Mouse (Mus musculus) liver, adult 2 months (tissue): ENCODE measurements around the gene Dcst1. TPM values are rescaled to one million over a fixed set of nuclear protein-coding genes. Genes with fewer than 3 reads are reported as not detected.

ENCODE experiments used
- DNase-seq: peaks from one replicate; pipeline ENCODE4 v3.0.0-alpha.2; 2011; ENCODE audit warnings: low read depth, low spot score; ENCODE audit errors: extremely low read depth
- H3K27ac ChIP-seq: fragments of 200-500 bp; replicated peaks from 2 replicates; pipeline ENCODE4 v1.5.1; 2012; ENCODE audit warnings: low read depth, mild to moderate bottlenecking, control low read depth, inconsistent platforms, low read length; ENCODE audit not compliant: insufficient read depth
- H3K27me3 ChIP-seq: fragments of 200-500 bp; 2 replicates; pipeline ENCODE4 v1.6.1; 2012; ENCODE audit warnings: mild to moderate bottlenecking, moderate library complexity, low read length, inconsistent platforms; ENCODE audit not compliant: control insufficient read depth, insufficient read depth
- H3K36me3 ChIP-seq: fragments of 200-500 bp; 2 replicates; pipeline ENCODE4 v1.6.1; 2012; ENCODE audit warnings: low read length, inconsistent platforms; ENCODE audit not compliant: control insufficient read depth, insufficient read depth
- H3K4me1 ChIP-seq: fragments of 200-500 bp; 2 replicates; pipeline ENCODE4 v1.6.1; 2011; ENCODE audit warnings: low read length; ENCODE audit not compliant: control insufficient read depth, insufficient read depth
- H3K4me3 ChIP-seq: fragments of 200-500 bp; 2 replicates; pipeline ENCODE4 v1.5.1; 2011; ENCODE audit warnings: low read depth, mild to moderate bottlenecking, control low read depth, low read length, moderate library complexity; ENCODE audit not compliant: insufficient read depth
- H3K79me2 ChIP-seq: fragments of 200-500 bp; 2 replicates; pipeline ENCODE4 v1.6.1; 2012; ENCODE audit warnings: inconsistent platforms, mild to moderate bottlenecking, low read length, moderate library complexity; ENCODE audit not compliant: control insufficient read depth, insufficient read depth
- H3K9ac ChIP-seq: fragments of 200-500 bp; 2 replicates; pipeline ENCODE4 v1.6.1; 2012; ENCODE audit warnings: low read depth, mild to moderate bottlenecking, control low read depth, inconsistent platforms, low read length
- CTCF ChIP-seq: fragments of 200-500 bp; IDR thresholded peaks from 2 replicates; pipeline ENCODE4 v1.5.1; 2011; ENCODE audit warnings: low read depth, low read length, control low read depth
- POLR2A ChIP-seq: fragments of 200-500 bp; IDR thresholded peaks from 2 replicates; pipeline ENCODE4 v1.6.1; 2011; ENCODE audit warnings: low read length, control low read depth; ENCODE audit not compliant: insufficient read depth; ENCODE audit errors: extremely low read depth
- WGBS: fragments of 180-500 bp; shearing (Covaris S2); methylation state at CpG from one replicate; pipeline ENCODE4 v1.1.7; 2018; 5-methylcytosine and 5-hydroxymethylcytosine counted together
- polyA plus RNA-seq: library from polyadenylated mRNA; depleted of rRNA; stranded (reverse); fragments of >200 nt; gene quantifications from 2 replicates; pipeline ENCODE4 v1.2.3, GENCODE M21; 2012
- total RNA-seq: library from RNA; depleted of rRNA; stranded (reverse); fragments of >200 nt; gene quantifications from 2 replicates; pipeline ENCODE4 v1.2.3, GENCODE M21; 2014

Gene Dcst1
- total and polyA plus RNA-seq, 2 experiments: 0.04 TPM; not detected in 1

- TF ChIP-seq POLR2A (no peak), CTCF (no peak)
- H3K36me3 ChIP-seq: no peaks in the 10 kb centered on the region
- H3K27me3 ChIP-seq: 0 out of 2 replicates have a peak, but pooled peaks cover 2% of the 10 kb centered on the region
- peak within 1 kb of the TSS; percentile 66 for H3K4me3 ChIP-seq
- WGBS: 3% methylated on average over 44 of the region's 44 CpGs
- H3K9ac ChIP-seq: peak within 1 kb of the TSS; percentile 72
- peaks cover 5% of the 10 kb centered on the region; the same call in 1 of the 2 replicates for H3K4me1 ChIP-seq
- H3K79me2 ChIP-seq: no peaks in the 10 kb centered on the region
- no peak within 1 kb of the TSS for H3K27ac ChIP-seq
- DNase-seq: no peak
Observed at GRCm38 (mm10) chr3:89337721-89338578, 27.1 kb downstream of the Dcst1 start, which contains the start of gene Efna4. Gene Efna4 (minus strand): TSS chr3:89338028.

DNA sequence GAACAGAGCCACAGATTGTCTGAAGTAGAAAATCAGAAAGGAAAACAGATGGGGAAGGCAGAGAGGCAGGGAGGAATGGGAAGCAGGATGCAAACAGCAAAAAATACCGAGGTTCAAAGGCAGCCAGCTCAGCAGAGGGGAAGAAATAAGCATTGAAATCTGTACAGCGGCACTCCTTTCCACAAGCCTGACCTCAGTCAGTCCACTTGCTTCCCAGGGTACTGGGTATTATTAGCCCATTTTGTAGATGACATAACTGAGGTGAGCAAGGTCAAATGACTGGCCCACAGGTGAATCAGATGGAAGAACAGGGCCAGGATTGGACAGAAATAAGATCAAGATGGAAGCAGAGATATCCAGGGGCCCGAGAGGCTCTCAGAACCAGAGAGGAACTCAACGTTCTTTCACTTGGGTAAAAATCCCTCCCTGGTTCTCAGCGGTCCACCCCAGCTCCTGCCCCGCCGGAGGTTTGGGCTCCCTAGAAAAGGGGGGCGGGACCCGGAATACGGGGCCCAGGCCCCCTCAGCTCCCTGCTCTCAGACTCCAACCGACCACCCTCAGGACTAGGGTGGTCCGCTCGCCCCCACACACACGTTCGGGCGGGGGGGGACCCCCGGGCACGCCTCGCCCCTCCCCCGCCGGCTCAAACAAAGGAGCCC, 27.9 kb downstream of the Dcst1 start:
- Histone ChIP-seq H3K79me2 (no peaks in the 10 kb centered on the region), H3K9ac (peak overlapping the region; percentile 72; the same call in 1 of the 2 replicates), H3K27me3 (0 out of 2 replicates have a peak, but pooled peaks cover 2% of the 10 kb centered on the region), H3K4me3 (peak overlapping the region; percentile 66; the same call in 1 of the 2 replicates), H3K4me1 (peaks cover 7% of the 10 kb centered on the region; the same call in 1 of the 2 replicates), H3K27ac (no peak overlapping the region), H3K36me3 (no peaks in the 10 kb centered on the region)
- WGBS: 14% methylated on average over 20 of the region's 21 CpGs
- TF ChIP-seq CTCF (no peak), POLR2A (no peak)
- no peak for DNase-seq

GRCm38 (mm10) chr3:89336529-89336928, 28.5 kb downstream of the Dcst1 start:
- no peak overlapping the region for H3K4me3 ChIP-seq
- no peaks in the 10 kb centered on the region for H3K79me2 ChIP-seq
- no peak for DNase-seq
- TF ChIP-seq POLR2A (no peak), CTCF (no peak)
- no peak overlapping the region for H3K9ac ChIP-seq
- 0 out of 2 replicates have a peak, but pooled peaks cover 2% of the 10 kb centered on the region for H3K27me3 ChIP-seq
- no peaks in the 10 kb centered on the region for H3K36me3 ChIP-seq
- no peak overlapping the region for H3K27ac ChIP-seq
- peaks cover 7% of the 10 kb centered on the region; the same call in 1 of the 2 replicates for H3K4me1 ChIP-seq
- 82% methylated on average over 6 of the region's 6 CpGs for WGBS

GRCm38 (mm10) chr3:89333053-89333452, 32.0 kb downstream of the Dcst1 start:
- no peak for DNase-seq
- Histone ChIP-seq H3K79me2 (no peaks in the 10 kb centered on the region), H3K27me3 (0 out of 2 replicates have a peak, but pooled peaks cover 2% of the 10 kb centered on the region), H3K4me1 (peaks cover 4% of the 10 kb centered on the region; the same call in 1 of the 2 replicates), H3K36me3 (no peaks in the 10 kb centered on the region), H3K27ac (no peak overlapping the region), H3K9ac (no peak overlapping the region), H3K4me3 (no peak overlapping the region)
- TF ChIP-seq POLR2A: no peak
- TF ChIP-seq CTCF: no peak
- WGBS: 78% methylated on average over 11 of the region's 11 CpGs

DNA sequence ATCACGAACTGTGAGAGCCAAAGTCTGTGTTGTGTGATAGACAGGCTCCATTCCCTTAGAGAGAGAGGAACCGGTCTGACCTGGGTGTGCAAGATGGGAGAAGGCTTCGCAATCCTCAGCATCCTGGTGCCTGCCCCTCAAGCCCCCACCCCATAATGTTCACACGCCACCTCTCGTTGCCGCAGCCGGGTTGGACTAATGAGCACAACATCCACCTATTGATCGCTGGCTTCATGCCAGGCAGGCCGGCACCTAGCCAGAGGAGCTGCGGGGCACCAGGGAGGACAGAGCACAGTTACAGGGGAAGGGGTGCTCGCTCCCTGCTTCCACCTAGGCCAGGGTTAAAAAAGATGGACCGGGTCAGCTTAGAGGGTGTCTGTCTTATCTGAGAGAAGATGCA, 32.6 kb downstream of the Dcst1 start:
- Histone ChIP-seq H3K9ac (no peak overlapping the region), H3K4me3 (no peak overlapping the region), H3K79me2 (no peaks in the 10 kb centered on the region), H3K36me3 (no peaks in the 10 kb centered on the region), H3K27ac (no peak overlapping the region), H3K27me3 (0 out of 2 replicates have a peak, but pooled peaks cover 2% of the 10 kb centered on the region), H3K4me1 (peaks cover 2% of the 10 kb centered on the region; the same call in 1 of the 2 replicates)
- DNase-seq: no peak
- WGBS: 22% methylated on average over 12 of the region's 12 CpGs
- TF ChIP-seq POLR2A (no peak), CTCF (no peak)

- H3K27ac ChIP-seq: no peak overlapping the region
- WGBS: 61% methylated on average over 10 of the region's 10 CpGs
- H3K4me1 ChIP-seq: peaks cover 2% of the 10 kb centered on the region; the same call in 1 of the 2 replicates
- TF ChIP-seq CTCF (no peak), POLR2A (no peak)
- H3K27me3 ChIP-seq: no peaks in the 10 kb centered on the region
- H3K9ac ChIP-seq: no peak overlapping the region
- no peaks in the 10 kb centered on the region for H3K36me3 ChIP-seq
- H3K4me3 ChIP-seq: no peak overlapping the region
- H3K79me2 ChIP-seq: no peaks in the 10 kb centered on the region
- no peak for DNase-seq
Observed at GRCm38 (mm10) chr3:89332013-89332412, 33.0 kb downstream of the Dcst1 start.
